Mouse (Mus musculus) neural tube, embryonic 12.5 days (tissue): ENCODE results near the gene Cacna1c. TPM values are rescaled to one million over a fixed set of nuclear protein-coding genes. Genes with fewer than 3 reads are reported as not detected.
A peak's percentile ranks its signal among the peaks of the same experiment; 100 is the strongest.
"Not testable (repeated sequence)": the region's sequence is repeated elsewhere in the genome, so short reads cannot be mapped to it uniquely, and the experiment has no call there.

Experiments used
- ATAC-seq: fragments of 200-750 bp; cut with Nextera tagmentation; 2 replicates; pipeline ENCODE4 v1.8.0; 2017; ENCODE audit warnings: low read depth, mild to moderate bottlenecking, moderate TSS enrichment, moderate library complexity; ENCODE audit not compliant: low FRiP score
- H3K27ac ChIP-seq: fragments of 300-500 bp; sonication (generic); 2 replicates; pipeline ENCODE4 v1.5.1; 2016
- H3K27me3 ChIP-seq: fragments of 300-500 bp; sonication (generic); replicated peaks from 2 replicates; pipeline ENCODE4 v1.6.1; 2016; ENCODE audit warnings: mild to moderate bottlenecking
- H3K36me3 ChIP-seq: fragments of 300-500 bp; sonication (generic); 2 replicates; pipeline ENCODE4 v1.6.1; 2016; ENCODE audit warnings: mild to moderate bottlenecking
- H3K4me1 ChIP-seq: fragments of 300-500 bp; sonication (generic); 2 replicates; pipeline ENCODE4 v1.6.1; 2016
- H3K4me2 ChIP-seq: fragments of 300-500 bp; sonication (generic); replicated peaks from 2 replicates; pipeline ENCODE4 v1.6.1; 2016; ENCODE audit warnings: mild to moderate bottlenecking
- H3K4me3 ChIP-seq: fragments of 300-500 bp; sonication (generic); 2 replicates; pipeline ENCODE4 v1.5.1; 2016
- H3K9ac ChIP-seq: fragments of 300-500 bp; sonication (generic); 2 replicates; pipeline ENCODE4 v1.6.1; 2016; ENCODE audit warnings: mild to moderate bottlenecking
- H3K9me3 ChIP-seq: fragments of 300-500 bp; sonication (generic); 2 replicates; pipeline ENCODE4 v1.6.1; 2016; ENCODE audit warnings: mild to moderate bottlenecking
- WGBS: fragments of 180-500 bp; shearing (Covaris S2); methylation state at CpG from one replicate; pipeline ENCODE4 v1.1.7; 2016; 5-methylcytosine and 5-hydroxymethylcytosine counted together
- polyA plus RNA-seq: library from polyadenylated mRNA; unstranded; fragments of >200 nt; fragmentation: Nextera tagmentation; extraction: Ambion mirVana; gene quantifications from 2 replicates; pipeline ENCODE4 v1.2.1, GENCODE M21; 2016

The Cacna1c gene
- polyA plus RNA-seq, 1 experiment from 2014 or later = 5.9 TPM

GRCm38 (mm10) chr6:118578741-118579140 is 617.5 kb downstream of the Cacna1c start:
- not testable (repeated sequence) for ATAC-seq, H3K4me3 ChIP-seq, H3K27ac ChIP-seq, H3K9me3 ChIP-seq, H3K27me3 ChIP-seq, H3K4me1 ChIP-seq, H3K4me2 ChIP-seq, H3K36me3 ChIP-seq, H3K9ac ChIP-seq
- 84% methylated on average over 4 of the region's 4 CpGs for WGBS

- Histone ChIP-seq H3K4me3 (no peak overlapping the region), H3K36me3 (no peaks in the 10 kb centered on the region), H3K9ac (no peak overlapping the region), H3K27me3 (no peaks in the 10 kb centered on the region), H3K4me2 (no peak overlapping the region), H3K9me3 (no peaks in the 10 kb centered on the region), H3K4me1 (no peaks in the 10 kb centered on the region), H3K27ac (no peak overlapping the region)
- ATAC-seq = no peak
- WGBS = 87% methylated on average over 6 of the region's 6 CpGs
Measured at GRCm38 (mm10) chr6:118574351-118574750, 621.9 kb downstream of the Cacna1c start.

GRCm38 (mm10) chr6:118567816-118568215 is 628.4 kb downstream of the Cacna1c start:
- Histone ChIP-seq H3K4me2 (no peak overlapping the region), H3K4me3 (no peak overlapping the region), H3K4me1 (no peaks in the 10 kb centered on the region), H3K27me3 (no peaks in the 10 kb centered on the region), H3K27ac (no peak overlapping the region), H3K9ac (no peak overlapping the region), H3K9me3 (no peaks in the 10 kb centered on the region), H3K36me3 (no peaks in the 10 kb centered on the region)
- ATAC-seq = no peak
- 98% methylated on average over 3 of the region's 3 CpGs for WGBS

- H3K9ac ChIP-seq = peak within 1 kb of the TSS; percentile 77
- H3K4me1 ChIP-seq = peaks cover 12% of the 10 kb centered on the region
- ATAC-seq = peak; percentile 96
- no peaks in the 10 kb centered on the region for H3K27me3 ChIP-seq
- 5% methylated on average over 54 of the region's 54 CpGs for WGBS
- 0 out of 2 replicates have a peak within 1 kb of the TSS, but pooled peaks have one; percentile 8 for H3K27ac ChIP-seq
- peak within 1 kb of the TSS; percentile 78 for H3K4me2 ChIP-seq
- H3K4me3 ChIP-seq = peak within 1 kb of the TSS; percentile 67
- no peaks in the 10 kb centered on the region for H3K9me3 ChIP-seq
- peaks cover 16% of the 10 kb centered on the region for H3K36me3 ChIP-seq
Measured at GRCm38 (mm10) chr6:118561745-118562609, 634.2 kb downstream of the Cacna1c start, which contains the start of gene Ankrd26. Gene Ankrd26 (minus strand): TSS chr6:118562226.

GRCm38 (mm10) chr6:118561225-118561624 is 635.0 kb downstream of the Cacna1c start:
- H3K36me3 ChIP-seq = peaks cover 20% of the 10 kb centered on the region
- no peaks in the 10 kb centered on the region for H3K9me3 ChIP-seq
- WGBS = 85% methylated on average over 8 of the region's 8 CpGs
- H3K4me3 ChIP-seq = peak overlapping the region; percentile 67
- peak overlapping the region; percentile 78 for H3K4me2 ChIP-seq
- H3K27me3 ChIP-seq = no peaks in the 10 kb centered on the region
- H3K9ac ChIP-seq = peak overlapping the region; percentile 77
- H3K27ac ChIP-seq = no peak overlapping the region
- no peak for ATAC-seq
- H3K4me1 ChIP-seq = peaks cover 12% of the 10 kb centered on the region

GRCm38 (mm10) chr6:118538627-118539026 is 657.6 kb downstream of the Cacna1c start:
- no peak overlapping the region for H3K4me3 ChIP-seq
- no peaks in the 10 kb centered on the region for H3K27me3 ChIP-seq
- H3K36me3 ChIP-seq = peaks cover 59% of the 10 kb centered on the region
- no peak overlapping the region for H3K9ac ChIP-seq
- no peak for ATAC-seq
- H3K27ac ChIP-seq = no peak overlapping the region
- H3K9me3 ChIP-seq = no peaks in the 10 kb centered on the region
- no peak overlapping the region for H3K4me2 ChIP-seq
- no peaks in the 10 kb centered on the region for H3K4me1 ChIP-seq
- 94% methylated on average over 4 of the region's 4 CpGs for WGBS

Other genes with a start within 250 kb of the Cacna1c start
- gene Dcp1b, start 21.2 kb downstream of the Cacna1c start, polyA plus RNA-seq = 12.4 and 12.9 TPM in 2 replicates
- gene Cacna2d4, start 40.1 kb upstream of the Cacna1c start, polyA plus RNA-seq = 0.04 and 0.41 TPM in 2 replicates
- 0.78 and 1.1 TPM in 2 replicates for gene Lrtm2, start 134.3 kb upstream of the Cacna1c start, polyA plus RNA-seq
- gene Adipor2, start 221.3 kb upstream of the Cacna1c start, polyA plus RNA-seq = 31.0 and 31.7 TPM in 2 replicates